Mouse (Mus musculus) MEL (cell line): ENCODE results near the gene Racgap1.

Experiments
- CTCF ChIP-seq, 3 experiments: IDR thresholded peaks in 2 of 3; conservative IDR thresholded peaks in 1 of 3; 2 replicates each; pipeline ENCODE4 v1.5.1; 2011 to 2012; ENCODE audit warnings: low read length in 3 of 3, low read depth in 2 of 3, mild to moderate bottlenecking in 2 of 3, improper control_type of control experiment in 1 of 3, inconsistent platforms in 1 of 3, mixed read lengths in 1 of 3, moderate library complexity in 1 of 3; ENCODE audit not compliant: control insufficient read depth in 1 of 3, insufficient read depth in 1 of 3, poor library complexity in 1 of 3, severe bottlenecking in 1 of 3
- EP300 ChIP-seq, 2 experiments: IDR thresholded peaks; 2 replicates each; pipeline ENCODE4 v1.6.1; 2011; ENCODE audit warnings: improper control_type of control experiment in 2 of 2, low read length in 2 of 2, low read depth in 1 of 2, mild to moderate bottlenecking in 1 of 2
- POLR2A ChIP-seq, 2 experiments: IDR thresholded peaks; 2 replicates each; pipeline ENCODE4 v1.6.1; 2011 to 2012; ENCODE audit warnings: low read length in 2 of 2, mild to moderate bottlenecking in 2 of 2, control low read depth in 1 of 2, improper control_type of control experiment in 1 of 2, low read depth in 1 of 2, moderate library complexity in 1 of 2; ENCODE audit not compliant: control insufficient read depth in 1 of 2, insufficient read depth in 1 of 2, poor library complexity in 1 of 2

DNA sequence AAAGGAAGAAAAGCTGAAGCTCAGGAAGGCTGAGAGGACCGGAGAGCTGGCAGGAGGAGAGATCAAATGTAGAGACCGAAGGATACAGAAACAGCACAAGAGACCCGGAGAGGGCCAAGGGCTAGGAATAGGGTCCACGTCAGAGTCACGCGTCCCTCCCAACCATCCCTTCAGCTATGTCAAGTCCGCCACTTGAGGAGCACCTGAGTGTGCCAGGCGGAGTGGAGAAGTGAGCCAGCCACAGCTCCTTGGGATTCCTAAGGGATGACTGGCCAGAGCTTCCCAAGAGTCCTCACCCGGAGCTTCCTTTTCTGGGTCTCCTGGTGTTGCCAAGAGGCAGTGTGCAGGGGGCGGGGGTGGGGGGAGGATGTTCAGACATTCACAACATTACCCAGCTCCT lies 56.5 kb downstream of the Racgap1 start:
- TF ChIP-seq CTCF (IDR thresholded peaks at IDR 0.05 in 2 of 3, conservative IDR thresholded peaks at IDR 0.05 in 1 of 3; ENCODE audit: control insufficient read depth in 1 of 3, insufficient read depth in 1 of 3, low read depth in 2 of 3, low read length in 3 of 3, poor library complexity in 1 of 3, severe bottlenecking in 1 of 3), result no peak
- TF ChIP-seq EP300 (IDR thresholded peaks at IDR 0.05; ENCODE audit: low read depth in 1 of 2, low read length in 2 of 2), result no peak
- TF ChIP-seq POLR2A (IDR thresholded peaks at IDR 0.05; ENCODE audit: control insufficient read depth in 1 of 2, insufficient read depth in 1 of 2, low read depth in 1 of 2, low read length in 2 of 2, poor library complexity in 1 of 2), result no peak
